Mouse (Mus musculus) forelimb bud, embryonic 11.5 days (tissue): ENCODE data around the gene Slc2a4.

Experiments used
- DNase-seq: peaks from one replicate; pipeline ENCODE4 v3.0.0-alpha.2; 2012; ENCODE audit warnings: low read depth, low spot score

Gene Slc2a4

GRCm38 (mm10) chr11:69901993-69902392 lies 46.0 kb downstream of the Slc2a4 start:
- no peak for DNase-seq

GRCm38 (mm10) chr11:69901406-69901846 lies 46.6 kb downstream of the Slc2a4 start:
- DNase-seq, result peak; percentile 99

DNA sequence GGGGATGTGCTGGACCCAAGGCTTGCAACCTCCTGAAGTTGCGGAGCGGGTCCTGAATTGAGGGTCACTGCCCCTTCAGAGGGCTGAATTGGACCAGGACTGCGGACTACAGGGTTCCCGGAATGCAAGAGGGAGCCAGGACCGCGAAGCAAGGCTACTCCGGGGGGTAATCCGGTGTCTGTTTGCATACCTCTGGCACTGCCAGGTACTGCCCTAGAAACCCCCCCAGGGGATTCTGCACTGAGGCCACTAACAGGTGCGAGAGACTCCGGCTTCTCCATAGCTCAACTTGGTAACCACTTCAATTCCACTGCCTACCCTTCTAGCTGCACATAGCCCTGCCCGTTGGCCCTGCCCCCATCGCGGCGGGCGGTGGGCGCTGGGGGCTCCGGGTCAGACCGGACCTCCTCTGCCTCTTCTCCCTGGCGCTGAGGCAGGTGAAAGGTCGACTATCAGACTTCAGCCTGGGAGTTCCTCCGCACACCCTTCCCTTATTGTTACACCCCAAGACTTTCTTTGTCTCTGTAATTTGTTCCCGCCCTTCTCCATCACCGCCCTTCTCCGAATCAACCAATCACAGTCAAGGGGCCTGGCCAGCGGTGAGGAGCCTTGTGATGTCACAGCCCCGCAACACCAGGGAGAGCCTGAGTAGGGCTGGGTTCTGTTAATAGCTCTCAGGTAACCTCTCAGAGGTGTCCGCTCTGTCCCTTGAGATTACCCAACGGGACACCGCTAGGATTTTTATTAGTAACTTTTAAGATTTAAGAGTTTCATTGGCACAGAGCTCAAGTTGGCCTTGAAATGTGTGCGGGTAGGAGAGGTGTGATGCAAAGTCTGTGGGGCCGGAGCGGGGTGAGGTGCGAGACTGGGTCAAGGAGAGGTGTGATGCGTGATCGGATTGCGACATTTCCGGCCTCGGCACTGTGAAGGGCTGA lies 47.2 kb downstream of the Slc2a4 start, which contains the start of the genes 2810408A11Rik and Neurl4:
2810408A11Rik (minus strand) TSS at position 517 of the 935 bp plus-strand sequence.
Neurl4 (plus strand) TSS at position 602 of the 935 bp plus-strand sequence.
- DNase-seq, result peak; percentile 97

- no peak for DNase-seq
These were observed 48.1 kb downstream of the Slc2a4 start for GRCm38 (mm10) chr11:69899870-69900269.

DNA sequence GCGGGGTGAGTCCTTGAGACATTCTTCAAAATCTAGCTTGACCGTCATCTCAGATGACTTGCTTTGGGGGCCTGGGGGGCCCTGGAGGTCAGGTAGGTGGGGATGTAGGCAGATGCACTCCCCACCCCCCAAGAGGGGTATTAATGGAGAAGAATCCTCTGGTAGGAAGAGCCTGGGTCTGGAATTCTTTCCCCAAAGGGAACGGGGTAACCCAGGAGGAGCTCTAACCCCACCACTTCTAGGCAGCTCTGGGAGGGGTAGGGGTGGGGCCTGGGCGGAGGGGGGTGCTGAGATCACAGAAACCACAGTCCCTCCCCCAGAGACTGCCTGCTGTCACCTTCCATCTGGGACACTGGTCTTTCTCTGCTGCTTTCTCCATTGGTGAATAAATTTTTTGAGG lies 52.7 kb downstream of the Slc2a4 start, which contains the start of gene Acap1:
Acap1 (minus strand) TSS at position 249 of the 400 bp plus-strand sequence.
- DNase-seq, result no peak

DNA sequence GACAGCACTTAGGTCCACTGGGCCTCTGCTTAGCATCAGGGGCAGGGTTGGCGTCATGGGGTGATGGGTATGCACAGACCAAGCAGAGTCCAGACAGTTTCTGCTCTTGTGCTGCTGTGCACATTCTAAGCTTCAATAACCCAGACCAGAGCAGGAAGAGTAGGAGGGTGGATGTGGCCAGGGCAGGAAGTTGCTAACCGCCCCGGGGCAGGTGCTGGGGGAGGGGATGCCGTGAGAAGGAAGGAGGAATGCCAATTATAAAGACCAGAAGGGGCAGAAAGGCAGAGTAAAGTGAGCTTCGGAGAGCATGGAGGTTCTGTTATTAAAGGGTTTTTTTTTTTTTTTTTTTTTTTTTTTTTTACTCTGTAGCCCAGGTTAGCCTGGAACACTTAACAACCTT lies 53.3 kb downstream of the Slc2a4 start:
- no peak for DNase-seq
